Comparison of ENCODE assay signal across 8 mouse cellular contexts in the genomic region with DNA sequence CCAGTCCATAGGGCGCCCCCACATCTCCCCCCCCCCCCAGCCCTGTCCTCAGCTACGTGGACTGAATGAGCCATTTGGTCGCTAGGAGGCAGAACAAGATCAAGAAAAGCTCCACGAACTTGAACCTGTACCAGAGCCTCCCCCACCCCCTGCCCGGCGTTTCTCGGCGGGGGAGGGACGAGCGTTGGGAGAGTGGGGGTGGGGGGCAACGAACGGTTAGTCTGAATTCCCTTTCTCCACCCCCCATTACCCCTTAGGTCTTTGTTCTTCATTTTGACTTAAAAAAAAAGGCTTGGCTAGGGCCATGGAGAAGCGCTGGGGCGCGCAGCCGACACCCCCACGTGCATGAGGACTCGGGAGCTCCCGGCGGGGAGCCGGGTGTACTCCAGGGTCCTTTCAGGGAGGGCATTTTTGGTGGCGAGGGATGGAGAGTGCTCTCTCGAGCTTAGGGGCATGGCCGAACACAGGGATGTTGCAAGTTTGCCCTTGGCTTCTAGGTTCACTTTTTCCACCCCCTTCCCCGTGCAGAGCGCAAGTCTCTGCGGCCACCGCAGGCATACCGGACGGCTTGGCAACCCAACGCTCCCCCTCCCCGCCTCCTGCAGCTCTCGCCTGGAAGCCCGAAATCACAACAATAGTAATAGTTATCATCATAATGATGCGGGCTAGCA. TPM values are rescaled to one million over a fixed set of nuclear protein-coding genes. Genes with fewer than 3 reads are reported as not detected.
DNase-seq lines count a peak whose midpoint lies in the region; ATAC-seq lines count a peak whose summit lies in the region.

No protein-coding gene starts in this region.

- ATAC-seq in embryonic facial prominence, embryonic 14.5 days (ENCODE audit: low read depth) = peak; percentile 64

- H3K4me1 ChIP-seq in embryonic facial prominence, embryonic 14.5 days (ENCODE audit: control insufficient read depth, insufficient read depth, low read length) = peaks cover 18% of the 10 kb centered on the region

- H3K4me3 ChIP-seq in embryonic facial prominence, embryonic 14.5 days (ENCODE audit: low read depth, low read length) = peak overlapping the region; percentile 82

- H3K9me3 ChIP-seq in embryonic facial prominence, embryonic 14.5 days (ENCODE audit: control insufficient read depth, low read length) = no peaks in the 10 kb centered on the region

- peak overlapping the region; percentile 97 for H3K4me2 ChIP-seq in embryonic facial prominence, embryonic 14.5 days (ENCODE audit: low read depth, low read length)

- intact Hi-C loops in heart, postnatal 10 days (cut with DNase I) = loop anchor here (1.0 to 10.0 kb wide), 2 partner anchors 324 to 1220 kb away; no protein-coding TSS in a partner anchor

- H3K27ac ChIP-seq in embryonic facial prominence, embryonic 14.5 days (replicated peaks; ENCODE audit: low read depth, low read length) = peak overlapping the region; percentile 98

- H3K9ac ChIP-seq in embryonic facial prominence, embryonic 14.5 days (ENCODE audit: low read depth, low read length) = peak overlapping the region; percentile 95

- H3K27me3 ChIP-seq in embryonic facial prominence, embryonic 14.5 days (replicated peaks; ENCODE audit: control insufficient read depth, insufficient read depth, low read length) = no peaks in the 10 kb centered on the region

- DNase-seq in B cell, adult 2 months = peak; percentile 83
- peak; percentile 60 for DNase-seq in WW6 (ENCODE audit: low read depth, low spot score)
- peak; percentile 95 for DNase-seq in embryonic facial prominence, embryonic 14.5 days (ENCODE audit: low spot score)
- peak; percentile 73 to 74 for DNase-seq in heart, postnatal 10 days
- peak; percentile 52 to 65 for DNase-seq in kidney, postnatal 4 days
- DNase-seq in lung, postnatal 25 days (ENCODE audit: low spot score) = peak; percentile 57
- peak; percentile 41 for DNase-seq in ovary, postnatal 14 days (ENCODE audit: low spot score)
- DNase-seq in thymus, postnatal 4 days = peak; percentile 53

- WGBS in embryonic facial prominence, embryonic 14.5 days = under 1% methylated on average over 32 of the region's 35 CpGs

- peaks cover 11% of the 10 kb centered on the region for H3K36me3 ChIP-seq in embryonic facial prominence, embryonic 14.5 days (ENCODE audit: control insufficient read depth, insufficient read depth, low read length)

RNA-seq across cellular contexts. Expression of a gene that starts 3.3 kb away (rescaled TPM):
- 26.4 and 30.1 TPM in 2 replicates for polyA plus RNA-seq in embryonic facial prominence, embryonic 14.5 days (2014; fragmentation: Nextera tagmentation; extraction: Ambion mirVana)
- total RNA-seq in heart, postnatal 10 days (2021) = 1 to 10 TPM; 4.4 to 7.4 TPM

RNA-seq across cellular contexts. Expression of a gene that starts 6.3 kb away (rescaled TPM):
- polyA plus RNA-seq in embryonic facial prominence, embryonic 14.5 days (2014; fragmentation: Nextera tagmentation; extraction: Ambion mirVana) = not detected in 2 replicates
- total RNA-seq in heart, postnatal 10 days (2021) = not detected

Comparison
In these comparisons a context has a peak if more than half of its experiments do, and no peak if none do; other contexts are left out.
1. Peak in every context shown above with its lines: DNase-seq, ATAC-seq, H3K4me3 ChIP-seq and H3K27ac ChIP-seq.
2. DNase-seq: peak in every context shown above with its lines; median percentile 95 in embryonic facial prominence, embryonic 14.5 days; 83 in B cell, adult 2 months; 74 in heart, postnatal 10 days; 60 in WW6; 58 in kidney, postnatal 4 days; 57 in lung, postnatal 25 days; 53 in thymus, postnatal 4 days; 41 in ovary, postnatal 14 days.